Mouse (Mus musculus) myocyte (in vitro differentiated cells): Measurements from ENCODE around the gene Srrm4. TPM values are rescaled to one million over a fixed set of nuclear protein-coding genes. Genes with fewer than 3 reads are reported as not detected.

Experiments
- H3K27me3 ChIP-seq: one replicate; pipeline ENCODE4 v1.6.1; 2011; ENCODE audit not compliant: control insufficient read depth, insufficient read depth, insufficient read length
- H3K36me3 ChIP-seq: one replicate; pipeline ENCODE4 v1.6.1; 2011; ENCODE audit not compliant: control insufficient read depth, insufficient read depth
- H3K4me2 ChIP-seq: one replicate; pipeline ENCODE4 v1.6.1; 2011; ENCODE audit warnings: low read depth, control low read depth
- H3K4me3 ChIP-seq: one replicate; pipeline ENCODE4 v1.5.1; 2011; ENCODE audit warnings: mild to moderate bottlenecking, control low read depth, moderate library complexity
- H3K79me2 ChIP-seq: one replicate; pipeline ENCODE4 v1.6.1; 2011; ENCODE audit not compliant: control insufficient read depth, insufficient read depth
- H3ac ChIP-seq: one replicate; pipeline ENCODE4 v1.6.1; 2011; ENCODE audit not compliant: control insufficient read depth, insufficient read length
- CEBPB ChIP-seq: IDR thresholded peaks from 2 replicates; pipeline ENCODE4 v1.6.1; 2011; ENCODE audit warnings: mild to moderate bottlenecking, moderate library complexity; ENCODE audit not compliant: poor library complexity, insufficient read depth, severe bottlenecking
- E2F4 ChIP-seq: IDR thresholded peaks from one replicate; pipeline ENCODE4 v1.6.1; 2011; ENCODE audit warnings: mild to moderate bottlenecking, control low read depth, moderate library complexity; ENCODE audit not compliant: insufficient read depth
- MAX ChIP-seq: IDR thresholded peaks from one replicate; pipeline ENCODE4 v1.6.1; 2011; ENCODE audit warnings: low read depth, mild to moderate bottlenecking, control low read depth
- MYOD1 ChIP-seq, 3 experiments: IDR thresholded peaks; one replicate each; pipeline ENCODE4 v1.6.1; 2011; ENCODE audit warnings: control low read depth in 2 of 3, low read depth in 2 of 3, mild to moderate bottlenecking in 2 of 3, moderate library complexity in 1 of 3; ENCODE audit not compliant: insufficient read length in 2 of 3, control insufficient read depth in 1 of 3
- MYOG ChIP-seq, 3 experiments: IDR thresholded peaks; one replicate each; pipeline ENCODE4 v1.6.1; 2011; ENCODE audit warnings: control low read depth in 2 of 3, low read depth in 2 of 3, mild to moderate bottlenecking in 2 of 3; ENCODE audit not compliant: insufficient read length in 2 of 3, control insufficient read depth in 1 of 3, insufficient read depth in 1 of 3
- POLR2A ChIP-seq: IDR thresholded peaks from one replicate; pipeline ENCODE4 v1.6.1; 2011; ENCODE audit warnings: low read depth, mild to moderate bottlenecking, control low read depth, moderate library complexity; ENCODE audit not compliant: insufficient read length
- POLR2AphosphoS2 ChIP-seq: IDR thresholded peaks from one replicate; pipeline ENCODE4 v1.6.1; 2011; ENCODE audit warnings: low read depth, control low read depth; ENCODE audit not compliant: insufficient read length
- REST ChIP-seq: IDR thresholded peaks from one replicate; pipeline ENCODE4 v1.6.1; 2011; ENCODE audit warnings: mild to moderate bottlenecking, control low read depth, moderate library complexity; ENCODE audit not compliant: insufficient read depth, insufficient read length
- SRF ChIP-seq: IDR thresholded peaks from one replicate; pipeline ENCODE4 v1.6.1; 2011; ENCODE audit warnings: low read depth; ENCODE audit not compliant: control insufficient read depth, insufficient read length
- TCF12 ChIP-seq: IDR thresholded peaks from one replicate; pipeline ENCODE4 v1.6.1; 2011; ENCODE audit warnings: mild to moderate bottlenecking, control low read depth; ENCODE audit not compliant: poor library complexity, insufficient read depth, severe bottlenecking
- TCF3 ChIP-seq: IDR thresholded peaks from one replicate; pipeline ENCODE4 v1.6.1; 2011; ENCODE audit warnings: low read depth, control low read depth; ENCODE audit not compliant: insufficient read length
- USF1 ChIP-seq: IDR thresholded peaks from one replicate; pipeline ENCODE4 v1.6.1; 2011; ENCODE audit warnings: low read depth, mild to moderate bottlenecking, control low read depth, moderate library complexity
- polyA plus RNA-seq: library from polyadenylated mRNA; unstranded; fragments of >200 nt; fragmentation: generic; extraction: Trizol; gene quantifications from one replicate; pipeline ENCODE4 v1.2.1, GENCODE M21; 2012; ENCODE audit warnings: missing spikeins

Srrm4 gene
- polyA plus RNA-seq, 1 experiment = 0.12 TPM

GRCm38 (mm10) chr5:116419322-116420045, 172.1 kb downstream of the Srrm4 start:
- Histone ChIP-seq H3K27me3 (no peaks in the 10 kb centered on the region), H3K79me2 (peaks cover 53% of the 10 kb centered on the region), H3K4me2 (peak overlapping the region; percentile 74), H3K36me3 (peaks cover 10% of the 10 kb centered on the region), H3ac (no peak overlapping the region), H3K4me3 (peak overlapping the region; percentile 90)
- TF ChIP-seq MAX (no peak), POLR2AphosphoS2 (no peak), USF1 (no peak), TCF3 (no peak), POLR2A (no peak), MYOG (IDR thresholded peaks at IDR 0.05; ENCODE audit: control insufficient read depth in 1 of 3, insufficient read depth in 1 of 3, insufficient read length in 2 of 3, low read depth in 2 of 3) (no peak), SRF (no peak), REST (no peak), MYOD1 (IDR thresholded peaks at IDR 0.05; ENCODE audit: control insufficient read depth in 1 of 3, insufficient read length in 2 of 3, low read depth in 2 of 3) (no peak)

- H3K27me3 ChIP-seq = no peaks in the 10 kb centered on the region
- no peak for TF ChIP-seq CEBPB
- no peak overlapping the region for H3K4me2 ChIP-seq
- H3K36me3 ChIP-seq = peaks cover 18% of the 10 kb centered on the region
- no peak overlapping the region for H3K4me3 ChIP-seq
- H3K79me2 ChIP-seq = peaks cover 45% of the 10 kb centered on the region
- no peak overlapping the region for H3ac ChIP-seq
Observed at GRCm38 (mm10) chr5:116416208-116416607, 175.4 kb downstream of the Srrm4 start.

DNA sequence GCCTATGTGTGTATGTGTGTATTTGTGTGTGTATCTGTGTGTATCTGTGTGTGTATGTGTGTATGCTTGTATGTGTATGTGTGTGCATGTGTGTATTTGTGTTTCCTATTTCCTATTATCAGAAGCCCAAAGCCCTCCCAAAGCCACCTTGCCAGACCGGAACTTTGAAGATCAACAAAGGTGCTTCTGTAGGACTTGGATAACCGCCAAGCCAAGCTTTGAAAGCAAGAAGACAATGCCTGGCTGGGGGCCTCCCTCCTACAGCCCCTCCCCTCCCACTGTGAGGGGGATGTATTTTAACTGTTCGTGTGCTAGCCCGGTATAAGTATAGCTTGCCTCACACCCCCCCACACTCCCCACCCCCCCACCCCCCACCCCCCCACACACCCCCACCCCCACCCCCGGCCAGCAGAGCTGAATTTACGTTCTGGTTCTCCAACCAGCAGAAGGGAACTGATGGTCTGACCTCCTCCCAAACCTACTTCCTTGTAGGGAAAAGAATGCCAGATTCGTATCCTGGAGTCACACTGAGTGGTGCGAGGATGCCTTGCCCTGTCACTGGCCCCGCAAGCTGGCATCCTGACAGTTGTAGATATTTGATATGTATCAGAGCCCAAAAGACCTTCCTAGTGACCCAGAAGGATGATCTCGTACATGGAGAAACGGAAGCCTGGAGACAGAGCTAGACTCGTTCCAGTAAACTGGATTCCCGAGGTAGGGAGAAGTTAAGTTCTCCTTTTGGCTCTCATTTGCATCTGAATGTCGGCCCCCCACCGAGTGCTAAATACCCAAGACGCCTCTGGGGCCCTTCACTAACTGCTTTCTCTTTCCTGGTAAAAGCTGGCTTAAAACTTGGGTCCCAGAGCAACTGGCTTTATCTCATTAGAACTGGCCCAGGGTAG, 181.7 kb downstream of the Srrm4 start:
- Histone ChIP-seq H3K36me3 (peaks cover 20% of the 10 kb centered on the region), H3K4me3 (no peak overlapping the region), H3ac (no peak overlapping the region), H3K4me2 (no peak overlapping the region), H3K27me3 (no peaks in the 10 kb centered on the region), H3K79me2 (no peaks in the 10 kb centered on the region)
- TF ChIP-seq USF1 (no peak), MAX (no peak), MYOD1 (IDR thresholded peaks at IDR 0.05; ENCODE audit: control insufficient read depth in 1 of 3, insufficient read length in 2 of 3, low read depth in 2 of 3) (no peak), MYOG (IDR thresholded peaks at IDR 0.05; ENCODE audit: control insufficient read depth in 1 of 3, insufficient read depth in 1 of 3, insufficient read length in 2 of 3, low read depth in 2 of 3) (no peak), POLR2AphosphoS2 (no peak), E2F4 (no peak), CEBPB (no peak), TCF3 (no peak), POLR2A (no peak), TCF12 (no peak), SRF (no peak), REST (no peak)

DNA sequence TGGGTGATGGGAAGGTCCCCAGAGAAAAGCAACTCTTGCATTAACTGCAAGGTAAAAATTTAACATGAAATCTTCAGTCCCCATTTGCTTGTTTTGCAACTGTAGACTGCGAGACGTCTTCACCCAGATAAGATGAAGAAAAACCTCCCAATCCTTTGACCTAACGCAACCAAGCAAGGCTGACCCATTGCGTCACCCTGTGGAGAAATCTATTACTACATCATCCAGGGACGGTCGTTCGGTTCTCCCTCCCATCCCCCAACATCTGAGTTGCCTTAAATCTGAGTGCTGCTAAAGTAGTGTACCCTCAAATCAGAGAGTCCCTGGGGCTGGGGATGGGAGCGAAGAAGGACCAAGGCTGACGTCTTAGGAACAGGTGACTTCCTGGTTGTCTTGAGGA, 182.7 kb downstream of the Srrm4 start:
- TF ChIP-seq REST (no peak), USF1 (no peak)
- Histone ChIP-seq H3K79me2 (no peaks in the 10 kb centered on the region), H3ac (no peak overlapping the region), H3K36me3 (peaks cover 17% of the 10 kb centered on the region), H3K4me2 (no peak overlapping the region), H3K4me3 (no peak overlapping the region), H3K27me3 (no peaks in the 10 kb centered on the region)

GRCm38 (mm10) chr5:116407936-116408335, 183.7 kb downstream of the Srrm4 start:
- Histone ChIP-seq H3K36me3 (peaks cover 13% of the 10 kb centered on the region), H3ac (no peak overlapping the region), H3K79me2 (no peaks in the 10 kb centered on the region), H3K4me2 (no peak overlapping the region), H3K4me3 (no peak overlapping the region), H3K27me3 (no peaks in the 10 kb centered on the region)
- TF ChIP-seq TCF3 (no peak), CEBPB (0 out of 2 replicates have a peak, but pooled peaks have one; percentile 22)
